Mouse (Mus musculus) thymus, adult 2 months (tissue): ENCODE data around the gene Crtap. TPM values are rescaled to one million over a fixed set of nuclear protein-coding genes. Genes with fewer than 3 reads are reported as not detected.
"Not testable (repeated sequence)": the region's sequence is repeated elsewhere in the genome, so short reads cannot be mapped to it uniquely, and the experiment has no call there.

Source experiments
- DNase-seq: peaks from one replicate; pipeline ENCODE4 v3.0.0; 2021
- H3K27ac ChIP-seq: fragments of 200-500 bp; 2 replicates; pipeline ENCODE4 v1.5.1; 2012; ENCODE audit warnings: low read length, control low read depth; ENCODE audit not compliant: control insufficient read depth, insufficient read depth
- H3K27me3 ChIP-seq: fragments of 200-500 bp; 2 replicates; pipeline ENCODE4 v1.6.1; 2012; ENCODE audit warnings: mild to moderate bottlenecking, low read length, moderate library complexity, mixed read lengths; ENCODE audit not compliant: control insufficient read depth, insufficient read depth
- H3K36me3 ChIP-seq: fragments of 200-500 bp; 2 replicates; pipeline ENCODE4 v1.6.1; 2012; ENCODE audit warnings: mild to moderate bottlenecking, low read length, moderate library complexity; ENCODE audit not compliant: control insufficient read depth, insufficient read depth
- H3K4me1 ChIP-seq: fragments of 200-500 bp; replicated peaks from 2 replicates; pipeline ENCODE4 v1.6.1; 2012; ENCODE audit warnings: low read length; ENCODE audit not compliant: control insufficient read depth, insufficient read depth
- H3K4me3 ChIP-seq: fragments of 200-500 bp; 2 replicates; pipeline ENCODE4 v1.5.1; 2012; ENCODE audit warnings: mild to moderate bottlenecking, low read length, control low read depth, moderate library complexity; ENCODE audit not compliant: control insufficient read depth, insufficient read depth
- CTCF ChIP-seq: fragments of 200-500 bp; IDR thresholded peaks from 2 replicates; pipeline ENCODE4 v1.5.1; 2012; ENCODE audit warnings: mild to moderate bottlenecking, control low read depth, low read length, moderate library complexity, borderline replicate concordance; ENCODE audit not compliant: control insufficient read depth, poor library complexity, insufficient read depth; ENCODE audit errors: extremely low read depth
- POLR2A ChIP-seq: fragments of 200-500 bp; IDR thresholded peaks from 2 replicates; pipeline ENCODE4 v1.6.1; 2012; ENCODE audit warnings: mild to moderate bottlenecking, low read length, control low read depth, moderate library complexity; ENCODE audit not compliant: control insufficient read depth, poor library complexity, insufficient read depth; ENCODE audit errors: extremely low read depth
- WGBS: fragments of 180-500 bp; shearing (Covaris S2); methylation state at CpG from one replicate; pipeline ENCODE4 v1.1.7; 2018; 5-methylcytosine and 5-hydroxymethylcytosine counted together
- polyA plus RNA-seq: library from polyadenylated mRNA; depleted of rRNA; stranded (reverse); fragments of >200 nt; gene quantifications from 2 replicates; pipeline ENCODE4 v1.2.3, GENCODE M21; 2012

The Crtap gene
- polyA plus RNA-seq, 1 experiment, result 34.0 TPM

DNA sequence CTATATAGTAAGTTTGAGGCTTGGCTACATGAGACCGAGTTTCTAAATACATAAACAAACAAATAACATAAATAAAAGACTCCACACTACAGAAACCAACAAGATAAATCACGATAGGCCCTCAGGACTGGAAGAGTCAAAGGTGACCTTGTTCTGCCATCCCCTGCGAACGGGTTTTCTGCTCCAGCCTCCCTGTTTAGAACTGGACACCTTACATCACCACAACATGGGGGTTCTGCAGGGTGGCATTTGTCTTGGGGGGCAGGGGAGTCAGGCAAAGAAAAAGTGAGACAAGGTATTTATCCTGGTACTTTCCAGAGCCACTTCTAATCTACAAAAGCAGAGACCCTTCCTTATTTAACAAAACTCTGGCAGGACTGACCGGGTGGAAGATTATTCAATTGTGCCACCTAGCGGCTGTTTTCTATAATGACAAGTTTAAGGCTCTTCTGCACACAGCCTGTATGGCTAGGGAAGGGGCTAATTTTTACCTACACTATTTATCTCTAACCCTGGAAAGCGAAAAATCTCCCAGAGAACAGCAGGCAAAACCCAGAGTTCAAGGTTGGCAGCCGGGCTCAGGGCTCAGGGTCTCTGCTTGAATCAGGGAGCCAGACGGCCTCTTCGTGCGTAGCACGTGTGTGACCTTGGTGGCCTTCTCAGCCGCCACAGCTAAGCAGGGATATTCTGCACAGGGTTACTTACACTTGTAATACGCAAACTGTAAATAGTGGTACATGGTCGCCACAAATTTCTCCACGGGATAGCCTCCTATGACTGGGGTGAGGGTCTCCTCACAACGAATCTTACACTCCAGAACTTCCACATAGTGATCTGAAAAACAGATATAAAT lies 9.4 kb downstream of the Crtap start:
- no peak overlapping the region for H3K27ac ChIP-seq
- no peaks in the 10 kb centered on the region for H3K36me3 ChIP-seq
- no peaks in the 10 kb centered on the region for H3K4me1 ChIP-seq
- no peaks in the 10 kb centered on the region for H3K27me3 ChIP-seq
- peak; percentile 44 for DNase-seq
- 78% methylated on average over 17 of the region's 17 CpGs for WGBS
- H3K4me3 ChIP-seq, result no peak overlapping the region
- TF ChIP-seq POLR2A (no peak), CTCF (0 out of 2 replicates have a peak, but pooled peaks have one; percentile 20)

DNA sequence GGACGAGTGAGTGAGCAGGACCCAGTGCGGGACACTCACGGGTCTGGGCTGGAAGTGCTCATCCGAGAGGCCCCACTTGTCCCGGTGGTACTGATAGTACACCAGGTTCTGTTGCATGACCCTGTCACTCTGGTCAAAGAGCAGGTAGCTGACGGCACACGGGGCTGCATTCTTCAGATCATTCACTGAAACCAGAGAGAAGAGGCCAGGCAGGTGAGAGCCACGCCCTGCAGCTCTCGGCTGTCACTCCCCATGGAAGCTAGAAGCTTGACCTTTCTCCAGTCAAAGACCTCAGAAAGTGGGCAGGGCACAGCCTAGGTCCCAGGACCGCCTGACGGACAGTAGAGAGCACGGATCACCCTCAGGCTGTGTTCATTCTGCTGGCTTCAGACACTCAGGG lies 10.6 kb downstream of the Crtap start:
- Histone ChIP-seq H3K4me1 (no peaks in the 10 kb centered on the region), H3K4me3 (no peak overlapping the region), H3K36me3 (no peaks in the 10 kb centered on the region), H3K27ac (no peak overlapping the region), H3K27me3 (no peaks in the 10 kb centered on the region)
- 95% methylated on average over 12 of the region's 12 CpGs for WGBS
- TF ChIP-seq POLR2A, result no peak
- no peak for TF ChIP-seq CTCF
- DNase-seq, result no peak

DNA sequence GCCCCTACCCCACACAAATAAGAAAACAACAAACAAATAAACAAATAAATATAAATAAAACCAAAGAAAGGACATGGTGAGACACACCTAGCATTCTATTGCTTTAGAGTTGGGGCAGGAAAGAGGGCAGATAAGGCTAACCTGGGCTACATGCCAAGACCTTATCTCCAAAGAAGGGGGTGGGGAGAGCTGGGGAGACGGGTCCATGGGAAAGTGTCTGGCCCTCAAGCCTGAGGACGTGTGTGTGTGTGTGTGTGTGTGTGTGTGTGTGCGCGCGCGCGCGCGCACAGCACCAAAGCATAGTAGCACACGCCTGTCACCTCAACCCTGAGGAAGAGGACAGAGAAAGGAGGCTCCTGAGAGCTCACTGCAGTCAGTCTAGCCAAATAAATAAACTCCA lies 13.3 kb downstream of the Crtap start:
- Histone ChIP-seq H3K27me3 (no peaks in the 10 kb centered on the region), H3K36me3 (no peaks in the 10 kb centered on the region), H3K4me1 (no peaks in the 10 kb centered on the region), H3K27ac (no peak overlapping the region), H3K4me3 (no peak overlapping the region)
- WGBS, result 96% methylated on average over 10 of the region's 10 CpGs
- DNase-seq, result no peak
- TF ChIP-seq POLR2A (no peak), CTCF (no peak)

DNA sequence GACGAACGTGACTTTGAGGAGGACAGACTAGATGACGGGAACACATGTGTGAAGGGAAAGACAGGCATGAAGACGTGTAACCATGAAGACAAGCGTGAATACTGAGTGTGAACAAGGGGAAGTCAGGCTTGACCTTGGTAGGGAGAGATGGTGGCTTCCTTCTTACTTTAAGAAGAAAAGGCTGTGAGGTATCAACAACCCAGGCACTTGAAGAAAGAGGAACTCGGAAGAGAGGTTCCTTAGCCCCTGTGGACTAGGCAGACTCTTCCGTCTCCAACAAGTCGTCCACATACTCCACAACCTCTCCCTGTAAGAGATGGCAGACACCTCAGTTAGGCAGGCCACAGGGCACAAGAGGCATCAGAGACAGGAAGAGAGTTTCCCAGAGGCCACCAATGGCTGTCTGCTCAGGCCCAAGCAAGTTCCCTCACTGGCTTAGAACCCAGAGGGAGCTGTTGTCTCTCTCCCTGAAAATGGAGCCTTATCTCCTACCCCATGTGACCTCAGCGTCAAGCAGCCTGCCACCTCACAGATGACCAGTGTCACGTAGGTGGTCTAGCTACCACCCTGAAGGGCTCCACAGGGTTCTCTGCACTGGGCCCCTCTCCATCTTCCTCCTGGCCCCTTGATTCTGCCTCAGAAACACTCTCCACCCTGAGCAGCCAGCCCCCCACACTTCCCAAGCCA lies 15.1 kb downstream of the Crtap start:
- TF ChIP-seq POLR2A (no peak), CTCF (no peak)
- H3K36me3 ChIP-seq, result no peaks in the 10 kb centered on the region
- 79% methylated on average over 10 of the region's 10 CpGs for WGBS
- no peak overlapping the region for H3K4me3 ChIP-seq
- no peaks in the 10 kb centered on the region for H3K27me3 ChIP-seq
- no peaks in the 10 kb centered on the region for H3K4me1 ChIP-seq
- no peak for DNase-seq
- no peak overlapping the region for H3K27ac ChIP-seq

DNA sequence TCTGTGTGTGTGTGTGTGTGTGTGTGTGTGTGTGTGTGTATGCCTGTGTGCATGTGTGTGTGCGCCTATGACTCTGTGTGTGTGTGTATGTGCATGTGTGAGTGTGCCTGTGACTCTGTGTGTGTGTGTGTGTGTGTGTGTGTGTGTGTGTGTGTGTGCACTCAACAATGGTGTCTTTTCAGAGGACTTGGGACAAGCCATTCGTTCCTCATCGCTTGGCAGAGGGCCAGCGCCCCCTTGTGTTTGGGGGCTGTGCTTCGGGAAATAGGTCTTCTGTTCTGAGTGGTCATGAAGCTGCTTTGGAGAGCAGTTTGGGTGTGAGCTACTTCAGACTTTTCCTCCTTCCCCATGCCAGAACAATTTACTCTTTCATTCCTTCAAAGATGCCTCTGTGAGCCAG lies 18.8 kb downstream of the Crtap start:
- DNase-seq, result peak; percentile 49
- not testable (repeated sequence) for H3K27me3 ChIP-seq, H3K4me1 ChIP-seq, H3K36me3 ChIP-seq, H3K4me3 ChIP-seq, H3K27ac ChIP-seq
- 0 out of 2 replicates have a peak, but pooled peaks have one; percentile 20 for TF ChIP-seq CTCF
- 51% methylated on average over 5 of the region's 5 CpGs for WGBS

DNA sequence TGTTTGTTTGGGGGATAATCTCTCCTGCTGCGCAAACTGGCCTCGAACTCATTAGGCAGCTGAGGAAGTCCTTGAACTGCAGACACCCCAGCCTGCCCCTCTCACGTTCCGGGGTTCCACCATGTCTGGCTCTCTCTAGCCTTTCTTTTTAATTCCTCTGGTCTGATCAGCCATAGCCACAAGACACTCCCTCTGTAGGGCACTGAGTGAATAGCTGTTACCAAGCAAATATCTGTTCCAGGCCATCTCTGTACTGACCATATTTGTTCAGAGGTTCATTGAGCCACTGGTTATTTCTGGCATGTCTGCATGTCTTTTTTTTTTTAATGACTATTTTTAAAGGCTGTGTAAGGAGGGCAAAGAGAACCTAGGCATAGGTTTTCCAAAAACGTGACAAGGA lies 21.1 kb downstream of the Crtap start:
- 42% methylated on average over 5 of the region's 5 CpGs for WGBS
- not testable (repeated sequence) for H3K4me3 ChIP-seq, H3K27ac ChIP-seq, H3K4me1 ChIP-seq, H3K36me3 ChIP-seq, DNase-seq, H3K27me3 ChIP-seq
